Mouse (Mus musculus) kidney, adult 8-10 months (tissue): ENCODE results near the gene Myo1d.
A peak's percentile ranks its signal among the peaks of the same experiment; 100 is the strongest.

ENCODE experiments used
- DNase-seq, 2 experiments: peaks; one replicate each; pipeline ENCODE4 v3.0.0; 2022

Gene Myo1d

GRCm38 (mm10) chr11:80779527-80780344 is at the start of gene Myo1d:
Myo1d (minus strand) TSS chr11:80780025.
- DNase-seq, result peak; percentile 86 to 90

DNA sequence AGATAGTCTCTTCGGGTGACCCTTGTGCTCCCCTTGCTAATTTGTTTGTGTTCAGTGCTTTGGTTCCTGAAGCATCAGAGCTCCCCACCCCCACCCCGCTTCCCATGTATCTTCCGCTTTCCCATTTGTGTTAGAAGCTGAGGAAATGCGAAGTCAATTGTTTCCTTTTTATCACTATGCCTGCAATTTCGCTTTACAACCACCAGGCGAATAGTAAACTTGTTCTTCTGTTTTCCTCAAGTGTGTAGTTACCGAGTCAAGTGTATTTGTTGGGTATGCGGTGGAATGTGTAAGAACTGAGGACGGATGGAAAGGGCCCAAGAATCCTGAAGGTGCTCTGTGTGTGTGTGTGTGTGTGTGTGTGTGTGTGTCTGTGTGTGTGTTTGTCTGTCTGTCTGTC is 42.0 kb upstream of the Myo1d start:
- DNase-seq, result no peak

DNA sequence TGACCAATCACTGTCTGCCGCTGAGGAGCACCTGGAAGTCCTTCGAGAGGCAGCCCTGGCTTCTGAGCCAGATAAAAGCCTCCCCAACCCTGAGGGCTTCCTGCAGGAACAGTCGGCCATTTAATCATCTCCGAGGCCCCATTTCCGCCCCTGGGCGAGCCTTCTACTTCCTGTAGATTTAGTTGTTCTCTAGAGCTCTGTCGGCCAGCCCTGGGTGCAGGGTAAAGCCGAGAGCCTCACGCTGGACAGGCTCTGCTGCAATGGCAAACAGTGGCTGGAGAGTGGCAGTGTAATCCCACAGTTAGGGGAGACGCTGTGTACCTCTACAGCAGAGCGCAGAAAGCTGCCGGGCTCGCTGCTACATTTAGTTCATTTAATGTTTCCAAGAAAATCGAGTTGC is 41.5 kb upstream of the Myo1d start:
- peak in 1 of 2 experiments; percentile 16 for DNase-seq

- no peak for DNase-seq
Observed at GRCm38 (mm10) chr11:80820085-80820484, 40.3 kb upstream of the Myo1d start.

DNA sequence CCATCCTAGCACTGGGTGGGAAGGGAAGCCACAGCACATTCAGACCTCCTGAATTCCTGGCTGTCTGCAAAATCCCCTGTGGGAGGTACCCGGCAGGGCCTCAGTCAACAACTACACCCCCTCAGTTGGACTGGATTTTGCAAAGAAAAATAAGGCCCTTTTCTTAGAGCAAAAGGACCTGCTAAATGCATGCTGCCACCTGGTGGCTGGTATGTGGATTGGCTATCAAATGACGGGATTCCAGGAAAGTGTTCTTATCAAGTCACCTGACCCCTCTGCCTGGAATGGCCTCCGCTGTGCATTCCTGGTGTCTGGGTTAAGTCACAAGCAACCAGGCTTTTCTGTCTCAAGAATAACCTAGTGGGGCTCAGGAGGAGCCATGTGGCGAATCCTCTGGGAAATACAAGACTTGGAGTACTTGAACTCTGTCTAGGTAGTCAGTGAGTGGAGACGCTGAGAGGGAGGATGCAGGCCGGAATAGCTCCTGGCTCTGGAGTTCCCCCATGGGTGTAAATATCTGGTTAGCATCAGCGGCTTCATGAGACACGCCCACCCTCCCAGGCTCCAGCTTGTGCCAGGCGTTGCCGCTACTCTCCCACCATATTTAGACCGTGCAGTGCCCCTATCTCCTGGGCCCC is 38.4 kb upstream of the Myo1d start:
- DNase-seq, result peak; percentile 78 to 81

- no peak for DNase-seq
Observed at GRCm38 (mm10) chr11:80815354-80815753, 35.5 kb upstream of the Myo1d start.

DNA sequence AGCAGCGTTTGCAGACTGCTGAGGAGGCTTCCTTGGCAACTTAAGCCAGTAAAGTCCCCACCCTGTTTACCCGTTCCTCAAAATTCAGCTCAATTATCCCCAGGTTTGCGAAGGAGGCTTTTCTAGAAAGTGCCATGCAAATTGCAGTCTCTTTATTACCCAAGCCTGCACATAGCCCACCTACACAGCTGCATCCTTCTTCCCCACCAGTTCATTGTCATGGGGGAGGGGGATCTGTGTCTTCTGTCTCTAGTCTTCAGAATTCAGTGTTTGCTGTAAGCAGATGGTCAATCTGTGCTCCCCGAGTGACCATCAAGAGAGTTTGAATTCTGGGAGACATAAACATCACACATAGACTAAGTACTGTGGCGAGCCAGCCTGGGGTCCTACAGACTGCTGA is 31.3 kb upstream of the Myo1d start:
- DNase-seq, result no peak

- DNase-seq, result no peak
Observed at GRCm38 (mm10) chr11:80809993-80810821, 30.4 kb upstream of the Myo1d start, which contains the start of gene Tmem98. Tmem98 (plus strand) TSS chr11:80810175.

GRCm38 (mm10) chr11:80809666-80809992 is 29.8 kb upstream of the Myo1d start:
- DNase-seq, result no peak

DNA sequence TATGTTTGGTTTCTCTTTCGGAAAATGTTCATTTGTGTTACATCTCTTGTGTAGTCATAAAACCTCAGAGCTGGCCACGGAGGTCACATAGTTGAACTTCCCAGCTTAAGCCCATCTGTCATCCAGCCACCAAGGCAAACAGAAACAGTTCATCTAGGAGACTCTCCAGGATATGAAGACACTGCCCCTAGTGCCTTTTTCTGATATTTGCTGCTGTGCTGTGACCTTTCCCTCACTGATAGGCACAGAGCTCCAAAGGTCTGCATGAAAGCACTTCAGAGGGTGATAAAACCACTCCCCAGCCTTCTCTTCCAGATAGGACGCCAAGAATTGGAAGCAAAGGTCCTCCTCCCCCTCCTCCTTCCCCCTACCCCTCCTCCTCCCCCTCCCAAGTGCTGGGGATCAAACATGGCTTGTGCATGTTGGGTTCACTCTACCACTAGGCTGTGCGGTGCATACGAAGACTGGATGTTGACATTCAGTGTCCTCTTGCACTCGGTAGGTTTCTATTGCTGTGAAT is 28.8 kb upstream of the Myo1d start:
- peak; percentile 16 to 45 for DNase-seq

DNA sequence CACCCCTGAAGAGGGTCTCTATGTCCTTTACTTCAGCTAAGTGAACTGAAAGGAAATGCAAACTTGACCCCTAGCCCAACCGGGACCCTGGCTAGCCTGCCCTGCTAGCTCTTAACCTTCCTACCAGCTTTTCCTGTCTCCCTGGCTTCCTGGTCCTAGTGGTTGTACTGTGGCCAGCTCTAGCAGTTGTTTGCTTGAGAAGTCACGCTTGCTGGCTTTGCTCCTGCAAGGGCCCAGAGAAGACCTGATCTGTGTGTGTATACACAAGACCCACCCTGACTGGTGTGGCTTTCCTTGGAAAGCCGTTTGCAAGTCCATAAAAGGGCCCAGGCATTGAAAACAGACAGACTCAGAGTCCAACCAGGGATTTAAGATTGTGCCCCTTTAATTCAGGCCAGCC is 22.9 kb upstream of the Myo1d start:
- DNase-seq, result peak; percentile 26 to 43

GRCm38 (mm10) chr11:80799979-80800378 is 20.2 kb upstream of the Myo1d start:
- peak in 1 of 2 experiments; percentile 57 for DNase-seq

- DNase-seq, result no peak
Observed at GRCm38 (mm10) chr11:80795431-80795830, 15.6 kb upstream of the Myo1d start.

- no peak for DNase-seq
Observed at GRCm38 (mm10) chr11:80794290-80794689, 14.5 kb upstream of the Myo1d start.

DNA sequence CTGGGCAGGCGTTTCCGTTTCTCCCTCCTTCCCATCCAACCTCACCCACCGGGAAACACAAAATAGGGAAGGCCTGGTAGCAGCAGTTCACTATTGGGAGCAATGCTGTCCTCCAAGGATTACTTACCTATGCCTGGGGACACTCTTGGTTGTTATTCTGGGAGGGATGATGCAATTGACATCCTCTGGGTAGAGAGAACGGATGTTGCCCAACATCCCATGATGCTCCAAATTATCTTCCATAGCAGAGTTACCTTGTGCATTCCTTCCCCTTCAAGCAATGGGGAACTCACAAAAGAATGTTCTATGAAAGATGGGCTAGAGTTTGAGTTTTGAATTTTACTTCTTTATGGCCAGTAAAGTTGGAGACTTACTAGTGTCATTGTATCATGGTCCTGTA is 13.6 kb upstream of the Myo1d start:
- DNase-seq, result no peak

DNA sequence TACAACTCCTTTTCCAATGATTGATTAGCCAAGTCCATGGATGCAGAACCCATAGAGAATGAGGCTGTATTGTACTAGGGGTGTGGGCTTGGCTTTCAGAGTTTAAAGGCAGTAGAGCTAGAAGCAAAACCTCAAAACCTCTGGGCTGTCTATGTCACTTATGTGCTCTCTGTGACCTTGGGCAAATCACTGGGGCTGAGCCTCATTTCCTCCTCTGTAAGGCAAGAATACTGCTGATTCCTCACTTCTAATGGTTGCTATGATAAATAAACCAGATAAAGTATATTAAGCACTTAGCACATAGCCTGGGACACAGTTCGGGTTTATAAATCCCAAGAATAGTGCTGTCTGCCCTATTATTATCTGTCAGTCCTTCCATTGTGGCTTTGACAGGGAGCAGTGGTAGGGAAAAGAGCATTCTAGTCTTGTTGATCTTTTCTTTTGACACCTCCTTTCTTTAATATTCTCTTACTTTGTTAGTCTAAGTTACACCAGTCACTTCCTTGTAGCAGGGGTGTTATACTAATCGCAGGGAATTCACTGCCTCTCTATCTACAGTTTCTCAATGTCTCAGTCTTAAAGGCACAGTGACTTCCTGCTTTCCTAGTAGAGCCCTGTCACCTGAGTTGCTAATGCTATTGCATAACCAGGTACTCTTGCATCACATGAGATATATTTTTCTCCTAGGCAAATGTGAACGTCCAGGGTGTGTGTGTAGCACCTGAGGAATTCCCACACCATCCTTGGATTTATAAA is 12.0 kb upstream of the Myo1d start:
- no peak for DNase-seq

- no peak for DNase-seq
Observed at GRCm38 (mm10) chr11:80790413-80790812, 10.6 kb upstream of the Myo1d start.

- DNase-seq, result no peak
Observed at GRCm38 (mm10) chr11:80789647-80790240, 9.9 kb upstream of the Myo1d start.

DNA sequence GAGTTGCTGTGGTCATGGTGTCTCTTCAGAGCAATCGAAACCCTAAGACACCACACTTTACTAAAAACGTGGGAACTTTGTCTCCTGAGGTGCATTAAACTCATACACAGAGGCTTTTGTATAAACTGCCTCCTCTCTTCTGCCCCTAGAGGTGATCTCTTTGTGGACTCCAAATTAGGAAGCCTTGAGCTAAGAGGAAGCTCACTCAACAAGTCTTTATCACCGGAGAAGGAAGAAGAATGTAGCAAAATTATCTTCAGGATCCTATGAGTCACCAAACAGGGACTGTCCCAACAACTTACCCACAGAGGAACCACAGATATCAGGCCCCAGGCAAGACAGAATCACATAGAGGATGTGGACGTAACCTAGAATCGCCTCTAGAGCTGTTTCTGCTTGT is 5.8 kb upstream of the Myo1d start:
- DNase-seq, result no peak

DNA sequence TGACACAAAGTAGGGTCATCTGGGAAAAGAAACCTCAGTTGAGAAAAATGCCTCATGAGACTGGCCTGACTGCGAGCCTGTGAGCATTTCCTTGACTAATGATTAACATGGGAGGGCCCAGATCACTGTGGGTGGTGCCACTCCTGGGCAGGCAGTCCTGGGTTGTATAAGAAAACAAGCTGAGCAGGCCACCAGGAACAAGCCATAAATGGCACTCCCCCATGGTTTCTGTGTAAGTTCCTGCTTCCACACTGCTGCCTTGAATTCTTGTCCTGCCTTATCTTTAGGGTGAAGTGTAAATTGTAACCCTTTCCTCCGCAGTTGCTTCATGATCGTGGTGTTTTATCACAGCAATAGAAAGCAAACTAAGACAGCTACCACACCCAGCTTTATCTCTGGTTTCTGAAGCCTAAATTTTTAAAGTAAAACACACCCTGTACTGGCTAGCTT is 4.5 kb upstream of the Myo1d start:
- peak; percentile 86 to 94 for DNase-seq

DNA sequence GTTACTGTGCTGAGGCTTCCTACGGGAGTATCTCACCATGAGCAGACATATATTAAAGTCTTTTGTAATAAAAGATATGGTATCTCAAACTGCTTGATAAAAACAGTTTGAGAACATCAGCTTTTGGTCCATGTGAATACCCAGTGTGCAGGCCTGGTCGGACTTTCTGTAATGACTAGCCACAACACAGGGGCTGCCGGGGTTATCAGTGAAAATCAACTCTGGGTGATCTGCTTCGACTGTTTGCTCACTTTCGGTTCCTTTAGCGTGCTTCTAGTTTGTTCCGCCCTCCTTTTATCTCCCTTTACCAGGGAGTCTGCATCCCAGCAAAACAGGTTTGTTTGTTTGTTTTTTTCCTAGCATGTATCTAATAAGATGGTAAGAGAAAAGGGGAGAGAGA is 3.6 kb upstream of the Myo1d start:
- no peak for DNase-seq

GRCm38 (mm10) chr11:80781535-80781934 is 1.7 kb upstream of the Myo1d start:
- DNase-seq, result peak in 1 of 2 experiments; percentile 38
